Mouse (Mus musculus) bone marrow, adult 2 months (tissue): Measurements from ENCODE around the gene Cox5a.

ENCODE experiments used
- CTCF ChIP-seq: fragments of 200-500 bp; IDR thresholded peaks from 2 replicates; pipeline ENCODE4 v1.5.1; 2011; ENCODE audit warnings: low read length, control low read depth; ENCODE audit not compliant: control insufficient read depth, insufficient read depth
- POLR2A ChIP-seq: fragments of 200-500 bp; IDR thresholded peaks from 2 replicates; pipeline ENCODE4 v1.6.1; 2011; ENCODE audit warnings: low read depth, mild to moderate bottlenecking, control low read depth, low read length, borderline replicate concordance; ENCODE audit not compliant: control insufficient read depth

DNA sequence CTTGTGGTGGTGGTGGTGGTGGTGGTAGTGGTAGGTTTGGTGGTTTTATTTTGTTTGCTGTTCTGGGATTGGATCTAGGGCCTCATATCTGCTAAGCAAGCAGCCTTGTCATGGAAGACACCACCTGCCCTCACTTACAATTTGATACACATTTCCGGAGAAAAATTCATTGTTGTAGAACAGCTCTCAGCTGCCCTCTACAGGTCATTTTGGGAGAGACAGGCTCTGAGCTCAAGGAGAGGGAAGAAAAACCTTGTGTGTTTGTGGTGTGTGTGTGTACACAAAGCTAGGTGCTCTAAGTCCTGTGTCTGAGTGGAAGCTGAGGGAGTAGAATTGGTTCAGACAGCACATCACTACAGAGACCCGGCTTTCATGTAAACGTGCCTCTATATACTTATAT lies 4.0 kb upstream of the Cox5a start:
- no peak for TF ChIP-seq CTCF
- TF ChIP-seq POLR2A: no peak
